Mouse (Mus musculus): ENCODE data around the gene Hps1.
A peak's percentile ranks its signal among the peaks of the same experiment; 100 is the strongest.
"Not testable (repeated sequence)": the region's sequence is repeated elsewhere in the genome, so short reads cannot be mapped to it uniquely, and the experiment has no call there.

Hps1 gene

DNA sequence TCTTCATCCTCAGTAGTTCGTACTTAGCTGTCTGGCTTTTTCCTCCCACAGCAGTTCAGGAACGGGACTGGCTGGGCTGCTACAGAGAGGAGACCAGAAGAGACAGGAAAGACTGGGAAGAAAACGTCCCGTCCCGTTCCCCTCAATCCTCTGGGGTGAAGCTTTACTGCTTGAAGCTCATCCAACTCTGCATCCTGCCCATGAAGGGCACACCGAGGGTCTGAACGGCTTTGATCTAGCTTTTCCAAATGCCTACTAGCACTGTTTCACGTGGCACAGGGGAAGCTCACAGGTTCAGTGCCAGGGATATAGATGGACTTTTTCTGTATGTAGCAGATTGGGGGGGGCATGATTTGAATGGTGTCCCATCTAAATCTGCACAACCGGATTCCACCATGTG is 16.0 kb upstream of the Hps1 start:
- Histone ChIP-seq H3K4me3 (replicated peaks; ENCODE audit: low read length) (peak overlapping the region; percentile 75), H3K36me3 (ENCODE audit: insufficient read depth, low read length) (no peaks in the 10 kb centered on the region), H3K4me1 (replicated peaks; ENCODE audit: low read depth, low read length) (peaks cover 7% of the 10 kb centered on the region), H3K27me3 (ENCODE audit: insufficient read depth, low read length) (peaks cover 33% of the 10 kb centered on the region), H3K9me3 (ENCODE audit: low read length) (no peaks in the 10 kb centered on the region)
- TF ChIP-seq NANOG (IDR thresholded peaks at IDR 0.05; ENCODE audit: borderline replicate concordance, low read length) = no peak
- TF ChIP-seq CTCF (conservative IDR thresholded peaks at IDR 0.05; ENCODE audit: low read length) = no peak
- no peak for TF ChIP-seq POU5F1 (IDR thresholded peaks at IDR 0.05; ENCODE audit: borderline replicate concordance, low read length)

DNA sequence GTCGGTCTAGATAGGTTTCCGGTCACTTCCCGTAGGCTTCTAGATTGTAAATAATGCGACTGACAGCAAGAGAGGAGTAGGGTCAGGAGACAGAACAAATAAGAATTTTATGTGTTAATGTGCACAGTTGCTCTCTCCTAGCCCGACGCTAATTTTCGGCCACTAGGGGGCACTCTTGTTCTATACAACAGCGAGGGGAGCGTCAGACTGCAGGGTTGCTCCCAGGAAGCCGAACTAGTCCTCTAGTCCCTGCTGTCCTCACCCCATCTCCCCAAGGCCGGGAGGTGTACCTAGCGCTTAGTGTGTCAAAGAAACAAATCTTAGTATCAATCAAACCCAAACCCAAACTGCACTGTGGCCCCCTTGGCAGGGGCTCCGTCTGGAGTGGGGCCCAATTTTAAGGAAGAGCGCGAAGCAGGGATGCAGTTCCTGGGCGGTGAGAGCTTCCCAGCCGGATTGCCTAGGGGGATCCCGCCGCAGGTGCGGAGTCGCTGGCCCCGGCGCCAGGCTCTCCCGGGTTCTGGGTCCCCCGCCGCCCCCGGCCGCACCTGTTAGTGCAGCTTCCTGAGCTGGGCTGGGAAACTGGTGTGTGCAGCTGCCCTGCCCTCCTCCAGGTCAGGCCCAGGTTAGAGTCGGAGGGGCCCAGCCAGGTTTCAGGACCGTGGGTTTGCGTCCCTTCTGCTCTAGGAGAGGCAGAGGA is 15.3 kb upstream of the Hps1 start:
- TF ChIP-seq POU5F1 (IDR thresholded peaks at IDR 0.05; ENCODE audit: borderline replicate concordance, low read length) (no peak), CTCF (conservative IDR thresholded peaks at IDR 0.05; ENCODE audit: low read length) (peak; percentile 71)
- no peaks in the 10 kb centered on the region for H3K36me3 ChIP-seq (ENCODE audit: insufficient read depth, low read length)
- peaks cover 36% of the 10 kb centered on the region for H3K27me3 ChIP-seq (ENCODE audit: insufficient read depth, low read length)
- peak overlapping the region; percentile 75 for H3K4me3 ChIP-seq (replicated peaks; ENCODE audit: low read length)
- H3K4me1 ChIP-seq (replicated peaks; ENCODE audit: low read depth, low read length) = peaks cover 7% of the 10 kb centered on the region
- no peaks in the 10 kb centered on the region for H3K9me3 ChIP-seq (ENCODE audit: low read length)

DNA sequence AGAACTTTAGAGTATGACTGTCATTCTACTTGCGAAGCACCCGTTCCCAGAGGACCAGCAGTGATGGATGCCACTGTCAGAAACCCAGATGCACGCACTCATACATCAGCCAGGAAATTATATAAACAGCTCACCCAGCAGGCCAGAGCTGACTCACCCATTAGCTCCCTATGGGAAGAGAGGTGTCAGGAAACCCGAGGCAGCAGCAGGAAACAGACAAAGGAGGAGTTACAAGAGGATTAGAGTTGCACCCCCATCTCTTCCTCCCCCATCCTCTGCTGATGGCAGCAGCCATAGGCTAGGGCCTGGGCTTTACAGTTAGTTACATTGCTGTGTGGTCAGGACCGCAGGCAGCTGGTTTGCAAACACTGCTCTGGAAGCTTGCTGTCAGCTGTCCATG is 8.5 kb upstream of the Hps1 start:
- H3K27me3 ChIP-seq (ENCODE audit: insufficient read depth, low read length) = peaks cover 31% of the 10 kb centered on the region
- H3K4me3 ChIP-seq (replicated peaks; ENCODE audit: low read length) = no peak overlapping the region
- no peaks in the 10 kb centered on the region for H3K36me3 ChIP-seq (ENCODE audit: insufficient read depth, low read length)
- peaks cover 22% of the 10 kb centered on the region for H3K4me1 ChIP-seq (replicated peaks; ENCODE audit: low read depth, low read length)
- no peak for TF ChIP-seq NANOG (IDR thresholded peaks at IDR 0.05; ENCODE audit: borderline replicate concordance, low read length)
- TF ChIP-seq CTCF (conservative IDR thresholded peaks at IDR 0.05; ENCODE audit: low read length) = no peak
- TF ChIP-seq POU5F1 (IDR thresholded peaks at IDR 0.05; ENCODE audit: borderline replicate concordance, low read length) = no peak
- no peaks in the 10 kb centered on the region for H3K9me3 ChIP-seq (ENCODE audit: low read length)

DNA sequence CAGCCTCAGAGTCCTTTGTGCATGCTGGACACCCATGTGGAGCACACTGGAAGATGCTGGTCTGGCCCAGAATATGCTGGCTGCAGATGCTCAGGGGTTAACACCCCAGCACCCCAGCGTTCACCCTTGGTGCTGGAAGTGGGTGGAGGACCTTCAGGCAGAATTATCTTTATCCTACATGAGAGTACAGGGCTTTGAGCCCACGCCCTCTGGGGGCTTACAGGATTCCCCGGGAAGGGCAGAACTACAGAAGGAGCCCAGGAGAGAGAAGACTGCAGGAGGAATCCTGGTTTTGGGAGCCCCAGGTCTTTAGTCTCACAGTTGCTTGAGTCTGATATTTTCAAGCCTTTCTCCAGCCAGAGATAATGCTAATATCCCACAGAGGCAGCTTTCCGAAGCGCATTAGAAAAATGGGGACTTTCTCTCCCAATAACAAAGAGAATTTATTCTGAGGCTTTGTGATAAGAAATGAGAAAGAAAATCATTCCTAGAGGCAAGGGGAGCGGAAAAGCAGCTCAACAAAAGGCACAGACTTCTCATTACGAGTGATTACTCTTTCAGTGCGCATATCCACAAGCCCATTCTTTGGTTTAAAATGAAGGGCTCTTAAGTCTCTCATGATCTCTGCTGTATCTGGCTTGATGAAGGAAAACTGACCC is 5.9 kb upstream of the Hps1 start:
- Histone ChIP-seq H3K9me3 (ENCODE audit: low read length) (no peaks in the 10 kb centered on the region), H3K27me3 (ENCODE audit: insufficient read depth, low read length) (peaks cover 21% of the 10 kb centered on the region), H3K36me3 (ENCODE audit: insufficient read depth, low read length) (no peaks in the 10 kb centered on the region), H3K4me1 (replicated peaks; ENCODE audit: low read depth, low read length) (peaks cover 25% of the 10 kb centered on the region), H3K4me3 (replicated peaks; ENCODE audit: low read length) (no peak overlapping the region)
- TF ChIP-seq CTCF (conservative IDR thresholded peaks at IDR 0.05; ENCODE audit: low read length) (no peak), POU5F1 (IDR thresholded peaks at IDR 0.05; ENCODE audit: borderline replicate concordance, low read length) (no peak), NANOG (IDR thresholded peaks at IDR 0.05; ENCODE audit: borderline replicate concordance, low read length) (no peak)

DNA sequence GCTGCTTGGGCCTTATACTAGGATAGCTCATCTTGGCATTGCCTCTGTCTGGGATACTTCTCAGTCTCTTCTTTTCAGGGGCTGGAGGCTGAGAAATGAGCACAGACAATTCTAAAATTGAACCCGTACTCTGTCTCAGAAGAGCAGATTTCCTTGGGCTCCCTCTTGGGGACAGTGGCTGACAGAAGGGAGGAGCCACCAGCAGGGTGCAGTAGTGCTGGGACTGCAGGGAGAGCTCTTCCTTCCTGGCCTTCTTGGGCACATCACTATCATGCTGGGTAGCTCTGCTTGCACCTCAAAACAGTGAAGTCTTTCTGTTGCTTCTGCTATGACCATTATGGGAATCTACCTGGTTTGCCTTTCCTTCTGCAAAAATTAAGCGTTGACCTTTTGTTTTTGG is 5.4 kb upstream of the Hps1 start:
- H3K4me1 ChIP-seq (replicated peaks; ENCODE audit: low read depth, low read length) = peaks cover 26% of the 10 kb centered on the region
- H3K36me3 ChIP-seq (ENCODE audit: insufficient read depth, low read length) = no peaks in the 10 kb centered on the region
- TF ChIP-seq NANOG (IDR thresholded peaks at IDR 0.05; ENCODE audit: borderline replicate concordance, low read length) (no peak), CTCF (conservative IDR thresholded peaks at IDR 0.05; ENCODE audit: low read length) (no peak), POU5F1 (IDR thresholded peaks at IDR 0.05; ENCODE audit: borderline replicate concordance, low read length) (no peak)
- no peaks in the 10 kb centered on the region for H3K9me3 ChIP-seq (ENCODE audit: low read length)
- H3K4me3 ChIP-seq (replicated peaks; ENCODE audit: low read length) = no peak overlapping the region
- peaks cover 19% of the 10 kb centered on the region for H3K27me3 ChIP-seq (ENCODE audit: insufficient read depth, low read length)

GRCm38 (mm10) chr19:42780156-42780538 is 369 bp upstream of the Hps1 start:
- not testable (repeated sequence) for H3K36me3 ChIP-seq (ENCODE audit: insufficient read depth, low read length); H3K9me3 ChIP-seq (ENCODE audit: low read length); H3K27me3 ChIP-seq (ENCODE audit: insufficient read depth, low read length)
- Histone ChIP-seq H3K4me3 (replicated peaks; ENCODE audit: low read length) (peak overlapping the region; percentile 85), H3K4me1 (replicated peaks; ENCODE audit: low read depth, low read length) (peaks cover 28% of the 10 kb centered on the region)

DNA sequence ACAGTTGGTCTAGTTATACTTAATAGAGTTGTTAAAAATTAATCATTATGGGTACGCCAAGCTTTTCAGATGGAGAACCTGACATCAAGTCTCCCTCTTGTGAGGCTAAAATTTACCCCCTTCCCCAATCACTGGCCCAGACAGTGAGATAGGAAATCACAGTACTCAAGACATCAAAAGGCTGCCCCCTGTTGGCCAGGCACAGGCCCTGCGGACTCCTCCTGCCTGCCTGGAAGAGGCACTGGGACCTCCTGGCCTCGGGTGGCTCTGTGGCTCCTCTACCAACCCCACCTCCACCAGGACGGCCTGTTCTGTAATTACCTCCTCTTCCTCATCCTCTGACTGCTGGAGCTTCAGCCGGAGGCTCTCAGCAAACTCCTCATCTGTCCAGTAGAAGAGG is 2.0 kb downstream of the Hps1 start:
- peaks cover 22% of the 10 kb centered on the region for H3K4me1 ChIP-seq (replicated peaks; ENCODE audit: low read depth, low read length)
- 0 out of 2 replicates have a peak overlapping the region, but pooled peaks have one; percentile 17 for H3K4me3 ChIP-seq (replicated peaks; ENCODE audit: low read length)
- no peaks in the 10 kb centered on the region for H3K9me3 ChIP-seq (ENCODE audit: low read length)
- peak; percentile 71 for TF ChIP-seq CTCF (conservative IDR thresholded peaks at IDR 0.05; ENCODE audit: low read length)
- no peak for TF ChIP-seq NANOG (IDR thresholded peaks at IDR 0.05; ENCODE audit: borderline replicate concordance, low read length)
- TF ChIP-seq POU5F1 (IDR thresholded peaks at IDR 0.05; ENCODE audit: borderline replicate concordance, low read length) = no peak
- H3K27me3 ChIP-seq (ENCODE audit: insufficient read depth, low read length) = no peaks in the 10 kb centered on the region
- 0 out of 2 replicates have a peak, but pooled peaks cover 3% of the 10 kb centered on the region for H3K36me3 ChIP-seq (ENCODE audit: insufficient read depth, low read length)

GRCm38 (mm10) chr19:42776813-42777212 is 3.0 kb downstream of the Hps1 start:
- 0 out of 2 replicates have a peak, but pooled peaks cover 3% of the 10 kb centered on the region for H3K36me3 ChIP-seq (ENCODE audit: insufficient read depth, low read length)
- H3K4me3 ChIP-seq (replicated peaks; ENCODE audit: low read length) = no peak overlapping the region
- TF ChIP-seq NANOG (IDR thresholded peaks at IDR 0.05; ENCODE audit: borderline replicate concordance, low read length) (no peak), CTCF (conservative IDR thresholded peaks at IDR 0.05; ENCODE audit: low read length) (peak; percentile 72)
- no peaks in the 10 kb centered on the region for H3K27me3 ChIP-seq (ENCODE audit: insufficient read depth, low read length)
- H3K9me3 ChIP-seq (ENCODE audit: low read length) = no peaks in the 10 kb centered on the region
- peaks cover 22% of the 10 kb centered on the region for H3K4me1 ChIP-seq (replicated peaks; ENCODE audit: low read depth, low read length)
